Mouse (Mus musculus) retina, adult 2 months (tissue): Measurements from ENCODE around the gene Sec24a.

ENCODE experiments used
- DNase-seq: peaks from one replicate; pipeline ENCODE4 v3.0.0-alpha.2; 2012; ENCODE audit warnings: low read depth, low spot score

Gene Sec24a

GRCm38 (mm10) chr11:51649889-51650199 is 113.6 kb downstream of the Sec24a start:
- no peak for DNase-seq

- DNase-seq, result no peak
These were observed 114.1 kb downstream of the Sec24a start for GRCm38 (mm10) chr11:51649111-51649888.

DNA sequence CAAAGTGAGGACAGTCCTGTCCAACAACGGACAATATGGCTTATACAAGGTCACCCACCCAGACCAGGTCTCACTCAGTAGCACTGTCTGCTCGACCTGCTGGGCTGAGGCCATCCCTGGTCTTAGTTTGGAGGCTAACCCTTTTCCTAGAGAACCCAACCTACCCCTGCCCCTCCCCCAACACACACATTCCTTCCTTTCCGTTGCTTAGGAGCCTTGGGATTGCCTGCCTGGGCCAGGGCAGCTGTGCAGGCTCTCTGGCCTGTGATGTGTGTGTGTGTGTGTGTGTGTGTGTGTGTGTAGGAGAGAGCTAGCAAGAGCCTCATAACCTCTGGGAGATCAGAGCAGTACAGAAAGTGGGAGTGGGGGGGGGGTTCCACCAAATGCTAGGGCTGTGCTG is 114.9 kb downstream of the Sec24a start:
- no peak for DNase-seq

- DNase-seq, result no peak
These were observed 116.4 kb downstream of the Sec24a start for GRCm38 (mm10) chr11:51646751-51647667.

- no peak for DNase-seq
These were observed 117.2 kb downstream of the Sec24a start for GRCm38 (mm10) chr11:51646245-51646644.

- DNase-seq, result no peak
These were observed 118.1 kb downstream of the Sec24a start for GRCm38 (mm10) chr11:51645293-51645692.

DNA sequence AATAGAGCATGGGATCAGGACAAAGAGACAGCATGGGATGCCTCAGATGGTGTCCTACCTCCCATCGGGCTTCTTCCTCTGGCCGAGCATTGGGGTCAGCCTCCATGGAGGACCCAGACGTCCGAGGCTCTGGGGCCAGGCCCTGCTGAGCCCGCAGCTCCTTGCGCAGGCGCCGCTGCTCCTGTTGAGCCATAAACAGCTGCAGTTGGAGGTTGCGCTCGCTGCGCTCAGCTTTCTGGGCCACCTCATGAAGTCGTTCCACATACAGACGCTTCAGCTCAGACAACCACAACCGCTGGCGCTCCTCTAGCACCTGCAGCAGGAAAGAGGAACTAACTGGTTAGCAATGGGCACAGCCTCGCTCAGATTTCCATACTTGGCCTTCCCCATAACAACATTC is 119.2 kb downstream of the Sec24a start:
- DNase-seq, result no peak

GRCm38 (mm10) chr11:51643761-51644160 is 119.7 kb downstream of the Sec24a start:
- no peak for DNase-seq

DNA sequence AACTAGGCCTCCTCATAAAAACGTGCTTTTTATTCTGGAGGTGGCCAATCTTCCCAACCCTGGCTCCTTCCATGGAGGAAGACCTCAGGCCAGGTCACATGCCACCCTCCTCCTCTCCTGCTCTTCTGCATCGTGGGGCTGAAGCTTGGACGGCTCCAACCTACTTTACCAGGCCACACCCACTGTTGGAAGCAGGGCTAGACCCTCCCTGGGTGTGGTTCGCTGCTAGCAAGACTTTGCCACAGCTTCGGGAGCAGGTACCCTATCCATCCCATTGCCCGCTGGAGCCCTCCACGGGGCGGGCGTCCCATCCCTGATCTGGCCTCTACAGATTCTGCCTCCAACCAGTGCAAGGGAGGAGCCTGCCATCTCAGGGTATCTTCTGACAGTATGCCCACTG is 120.2 kb downstream of the Sec24a start:
- no peak for DNase-seq
